ENCODE assay signal across 38 mouse cellular contexts in the genomic region with DNA sequence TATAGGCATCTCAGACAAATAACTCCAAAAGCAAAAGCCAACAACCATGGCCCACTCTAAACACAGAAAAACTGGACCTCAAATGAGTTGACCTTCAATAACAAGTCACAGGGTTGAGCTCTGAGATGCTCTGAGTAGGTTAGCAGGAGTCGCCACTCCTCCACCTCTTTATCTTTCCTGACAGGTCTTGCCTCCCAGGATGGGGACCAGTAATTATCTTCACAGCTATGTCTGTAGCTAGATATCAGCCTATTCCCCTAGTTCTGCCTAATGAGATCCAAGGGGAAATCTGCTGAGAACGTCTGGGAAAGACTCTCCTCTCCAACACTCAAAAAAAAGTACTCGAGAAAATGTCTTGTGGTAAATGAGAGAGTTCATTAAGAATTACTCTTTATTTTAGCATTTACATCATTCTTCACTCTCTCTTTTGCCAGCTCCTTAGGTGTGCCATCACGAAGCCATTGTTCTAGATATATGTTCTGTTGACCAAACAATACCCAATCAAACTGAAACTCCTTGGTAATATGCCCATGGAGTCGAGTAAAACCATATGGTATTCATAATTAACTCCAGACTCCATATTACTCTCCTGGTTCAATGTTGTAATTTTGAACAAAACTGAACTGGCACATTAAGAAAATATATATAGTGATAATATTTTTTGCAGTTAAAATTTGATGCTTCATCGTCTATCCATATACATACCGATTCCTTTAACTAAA. TPM values are rescaled to one million over a fixed set of nuclear protein-coding genes. Genes with fewer than 3 reads are reported as not detected.
DNase-seq lines count a peak whose midpoint lies in the region; ATAC-seq and TF ChIP-seq lines count a peak whose summit lies in the region.
"Had no signal": no experiment of that assay in that cellular context is flagged by ENCODE, and none has a peak within 500 bp of the region (broad histone marks: within the 10 kb centered on the region; RNA-seq: fewer than 3 reads in every experiment).

No protein-coding gene starts in this region.

- H3K9ac ChIP-seq in liver, embryonic 14.5 days (replicated peaks) = no peak overlapping the region
- H3K9ac ChIP-seq: embryonic facial prominence, embryonic 15.5 days; heart, embryonic 12.5 days; hindbrain, embryonic 13.5 days; limb, embryonic 12.5 days; lung, embryonic 14.5 days; midbrain, embryonic 13.5 days had no signal

- DNase-seq in heart, adult 11 months = peak; percentile 25
- no peak for DNase-seq in heart, adult 18-20 months
- peak; percentile 12 for DNase-seq in brain, embryonic 14.5 days (ENCODE audit: low read depth)
- DNase-seq in liver, embryonic 14.5 days (ENCODE audit: low read depth in 3 of 3, low spot score in 3 of 3) = peak; percentile 55 to 60 (median 58)
- no peak for DNase-seq in lung, postnatal 14 days
- no peak for DNase-seq in lung, postnatal 4 days
- DNase-seq: adrenal gland, postnatal 36 days; cerebellum, adult 11 months; cerebellum, adult 9-10 months; cerebellum, postnatal 36 days; embryo, embryonic 11 days; gastrocnemius, postnatal 25 days; heart, adult 2 months; heart, postnatal 4 days; kidney, adult 9 months; kidney, postnatal 10 days; layer of hippocampus, adult 9-11 months; lung, embryonic 14.5 days; right cerebral cortex, postnatal 14 days; thymus, adult 18-20 months; thymus, postnatal 25 days had no signal

- TF ChIP-seq EP300 in liver, embryonic 14.5 days (IDR thresholded peaks at IDR 0.05; ENCODE audit: low read depth) = peak; percentile 86

- peak; percentile 96 for ATAC-seq in erythroid progenitor cell, adult 5-6 weeks (replicated peaks; ENCODE audit: low FRiP score, poor library complexity, severe bottlenecking)
- ATAC-seq in liver, embryonic 14.5 days (ENCODE audit: insufficient read depth) = peak; percentile 97
- no peak for ATAC-seq in frontal cortex, adult (ENCODE audit: low TSS enrichment)
- ATAC-seq: forebrain, embryonic 14.5 days; intestine, embryonic 16.5 days; midbrain, embryonic 13.5 days had no signal

- H3K4me2 ChIP-seq in liver, embryonic 14.5 days (ENCODE audit: low read depth) = peak overlapping the region; percentile 36
- H3K4me2 ChIP-seq: embryonic facial prominence, embryonic 15.5 days; heart, embryonic 12.5 days; hindbrain, embryonic 13.5 days; limb, embryonic 12.5 days; lung, embryonic 14.5 days; midbrain, embryonic 13.5 days had no signal

- peaks cover 16 to 28% of the 10 kb centered on the region in 2 experiments for H3K4me1 ChIP-seq in liver, embryonic 14.5 days (replicated peaks; ENCODE audit: control insufficient read depth in 2 of 2, insufficient read depth in 2 of 2, low read length in 1 of 2)
- H3K4me1 ChIP-seq: heart, embryonic 12.5 days; hindbrain, embryonic 13.5 days; midbrain, embryonic 13.5 days had no signal

- TF ChIP-seq POLR2A in brain, embryonic 14.5 days (IDR thresholded peaks at IDR 0.05; ENCODE audit: borderline replicate concordance, extremely low read depth, insufficient read depth, insufficient read length, poor library complexity, severe bottlenecking) = no peak

- no peaks in the 10 kb centered on the region for H3K36me3 ChIP-seq in liver, embryonic 14.5 days (replicated peaks; ENCODE audit: control insufficient read depth, insufficient read depth, low read depth)
- H3K36me3 ChIP-seq: embryonic facial prominence, embryonic 15.5 days; heart, embryonic 12.5 days; hindbrain, embryonic 13.5 days; limb, embryonic 12.5 days; midbrain, embryonic 13.5 days had no signal

- 55% methylated on average over 7 of the region's 7 CpGs for WGBS in liver, embryonic 14.5 days (ENCODE audit: insufficient replicate concordance)

- TF ChIP-seq CTCF in brain, embryonic 14.5 days (IDR thresholded peaks at IDR 0.05; ENCODE audit: borderline replicate concordance, extremely low read depth, insufficient read depth, insufficient read length) = no peak
- TF ChIP-seq CTCF in liver, embryonic 14.5 days (IDR thresholded peaks at IDR 0.05; ENCODE audit: low read depth) = no peak

- no peaks in the 10 kb centered on the region for H3K9me3 ChIP-seq in liver, embryonic 14.5 days (ENCODE audit: control insufficient read depth, low read length)
- H3K9me3 ChIP-seq: embryonic facial prominence, embryonic 15.5 days; heart, embryonic 12.5 days; hindbrain, embryonic 13.5 days; limb, embryonic 12.5 days; megakaryocyte, embryonic 14.5 days; midbrain, embryonic 13.5 days had no signal

- no peaks in the 10 kb centered on the region for H3K27me3 ChIP-seq in liver, embryonic 14.5 days (ENCODE audit: control insufficient read depth, insufficient read depth, low read length)
- H3K27me3 ChIP-seq: embryonic facial prominence, embryonic 15.5 days; hindbrain, embryonic 13.5 days; limb, embryonic 12.5 days; midbrain, embryonic 13.5 days had no signal

- no peak overlapping the region for H3K4me3 ChIP-seq in liver, embryonic 14.5 days (ENCODE audit: insufficient read depth in 1 of 2, low read depth in 2 of 2, low read length in 2 of 2)
- H3K4me3 ChIP-seq: embryonic facial prominence, embryonic 15.5 days; heart, adult 2 months; heart, embryonic 12.5 days; hindbrain, embryonic 13.5 days; limb, embryonic 12.5 days; megakaryocyte, embryonic 14.5 days; midbrain, embryonic 13.5 days had no signal

- H3K27ac ChIP-seq in liver, embryonic 14.5 days = peak overlapping the region; percentile 50; the same call in 1 of the 2 replicates
- H3K27ac ChIP-seq: embryonic facial prominence, embryonic 15.5 days; heart, adult 2 months; hindbrain, embryonic 13.5 days; limb, embryonic 12.5 days; midbrain, embryonic 13.5 days had no signal

RNA-seq across cellular contexts. Expression of a gene that starts 7.4 kb away (rescaled TPM):
- total RNA-seq in heart, adult 18-20 months (2021) = 1 to 10 TPM in 1 of 2 experiments, under 1 TPM in 1; 0.30 to 1.4 TPM
- polyA plus RNA-seq in brain, embryonic 14.5 days (2012; rRNA removed) = 0.06 and 0.18 TPM in 2 replicates
- total RNA-seq in erythroid progenitor cell, adult 5-6 weeks (2015; ENCODE audit: low replicate concordance) = not detected in 2 replicates
- total RNA-seq in erythroid progenitor cell, adult 5-6 weeks (2017; ENCODE audit: low replicate concordance) = not detected in 2 replicates
- 1.9 and 2.0 TPM in 2 replicates for polyA plus RNA-seq in liver, embryonic 14.5 days (2012; rRNA removed)
- 2.8 and 4.4 TPM in 2 replicates for polyA plus RNA-seq in liver, embryonic 14.5 days (2014; fragmentation: Nextera tagmentation; extraction: Ambion mirVana)
- total RNA-seq: heart, postnatal 4 days; left cerebral cortex, adult 18-20 months; left cerebral cortex, postnatal 14 days; MEL; monocyte, adult 5-6 weeks had no signal
- polyA plus RNA-seq: frontal cortex, adult 2 months; heart, embryonic 12.5 days; heart, postnatal 0 days; intestine, embryonic 16.5 days; limb, embryonic 12.5 days; lung, embryonic 14.5 days; neural tube, embryonic 14.5 days had no signal

Comparison
In these comparisons a context has a peak if more than half of its experiments do, and no peak if none do; other contexts are left out.
1. DNase-seq: peak in heart, adult 11 months (single experiment), brain, embryonic 14.5 days (single experiment) and liver, embryonic 14.5 days (3 of 3); none in heart, adult 18-20 months (0 of 2), lung, postnatal 14 days (single experiment) and lung, postnatal 4 days (0 of 2).